Mouse (Mus musculus): ENCODE results near the gene Ackr3. TPM values are rescaled to one million over a fixed set of nuclear protein-coding genes. Genes with fewer than 3 reads are reported as not detected.

Gene Ackr3
- polyA plus RNA-seq, 1 experiment = not detected

DNA sequence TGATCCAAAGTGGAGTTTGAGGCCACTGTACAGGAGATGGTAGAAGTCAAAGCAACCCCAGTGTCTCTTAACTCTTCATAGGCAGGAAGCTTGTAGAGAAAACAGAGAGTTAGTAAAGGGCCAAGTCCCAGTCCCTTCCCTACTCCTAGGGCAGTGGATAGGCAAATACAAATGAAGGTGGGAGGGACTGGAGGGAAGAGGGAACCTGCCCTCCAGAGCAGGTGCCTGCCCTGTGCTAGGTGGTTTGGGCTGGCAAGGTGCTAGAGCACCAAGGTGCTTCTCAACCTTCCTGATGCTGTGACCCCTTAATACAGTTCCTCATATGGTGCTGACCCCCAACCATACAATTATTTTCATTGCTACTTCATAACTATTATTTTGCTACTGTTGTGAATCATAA lies 26.2 kb upstream of the Ackr3 start:
- no peak overlapping the region for H3K4me3 ChIP-seq (ENCODE audit: insufficient read depth, low read depth, low read length)
- TF ChIP-seq POLR2A (IDR thresholded peaks at IDR 0.05; ENCODE audit: insufficient read depth, low read depth, low read length) = no peak
- no peak for TF ChIP-seq CTCF (IDR thresholded peaks at IDR 0.05; ENCODE audit: insufficient read depth, low read depth, low read length)
- H3K27ac ChIP-seq (ENCODE audit: insufficient read depth, low read depth, low read length) = no peak overlapping the region
- peaks cover 9% of the 10 kb centered on the region for H3K4me1 ChIP-seq (ENCODE audit: control insufficient read depth, insufficient read depth, low read length)

DNA sequence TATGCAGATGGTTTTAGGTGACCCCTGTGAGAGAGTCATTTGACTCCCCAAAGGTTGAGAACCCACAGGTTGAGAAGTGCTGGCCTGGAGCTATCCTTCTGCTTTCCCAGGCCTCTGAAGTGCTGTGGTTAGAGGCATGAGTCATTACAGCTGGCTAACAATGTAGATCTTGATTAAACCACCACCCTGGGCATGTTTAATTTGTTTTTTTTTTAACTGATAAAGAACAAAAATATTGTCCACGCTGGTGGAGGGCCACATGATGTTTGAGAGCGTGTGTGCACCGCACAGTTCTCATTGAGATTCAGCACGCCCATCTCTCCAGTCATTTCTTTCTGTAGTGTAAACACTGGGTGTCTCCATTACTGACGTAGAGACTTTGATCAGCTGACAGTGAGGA lies 25.8 kb upstream of the Ackr3 start:
- H3K4me3 ChIP-seq (ENCODE audit: insufficient read depth, low read depth, low read length) = no peak overlapping the region
- no peak overlapping the region for H3K27ac ChIP-seq (ENCODE audit: insufficient read depth, low read depth, low read length)
- WGBS = 79% methylated on average over 5 of the region's 5 CpGs
- H3K4me1 ChIP-seq (ENCODE audit: control insufficient read depth, insufficient read depth, low read length) = peaks cover 9% of the 10 kb centered on the region
- TF ChIP-seq POLR2A (IDR thresholded peaks at IDR 0.05; ENCODE audit: insufficient read depth, low read depth, low read length) = no peak
- no peak for TF ChIP-seq CTCF (IDR thresholded peaks at IDR 0.05; ENCODE audit: insufficient read depth, low read depth, low read length)

DNA sequence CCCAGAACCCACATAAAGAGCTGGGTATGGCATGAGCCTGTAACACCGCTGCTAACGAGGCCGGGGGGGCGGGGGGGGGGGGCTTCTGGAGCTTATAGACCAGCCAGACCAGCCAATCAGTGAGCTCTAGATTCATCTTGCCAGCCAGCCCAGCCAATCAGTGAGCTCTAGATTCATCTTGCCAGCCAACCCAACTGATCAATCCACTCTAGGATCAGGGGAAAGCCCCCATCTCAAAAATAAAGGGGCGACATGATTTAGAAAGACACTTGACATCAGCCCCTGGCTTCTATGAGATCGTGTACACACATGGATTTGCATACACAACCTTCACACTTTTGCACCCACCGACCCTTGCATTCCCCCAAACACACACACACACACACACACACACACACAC lies 23.3 kb upstream of the Ackr3 start:
- Histone ChIP-seq H3K4me3 (ENCODE audit: insufficient read depth, low read depth, low read length) (no peak overlapping the region), H3K27ac (ENCODE audit: insufficient read depth, low read depth, low read length) (no peak overlapping the region), H3K4me1 (ENCODE audit: control insufficient read depth, insufficient read depth, low read length) (0 out of 2 replicates have a peak, but pooled peaks cover 2% of the 10 kb centered on the region)
- WGBS = 74% methylated on average over 7 of the region's 7 CpGs
- TF ChIP-seq POLR2A (IDR thresholded peaks at IDR 0.05; ENCODE audit: insufficient read depth, low read depth, low read length) = no peak
- no peak for TF ChIP-seq CTCF (IDR thresholded peaks at IDR 0.05; ENCODE audit: insufficient read depth, low read depth, low read length)

DNA sequence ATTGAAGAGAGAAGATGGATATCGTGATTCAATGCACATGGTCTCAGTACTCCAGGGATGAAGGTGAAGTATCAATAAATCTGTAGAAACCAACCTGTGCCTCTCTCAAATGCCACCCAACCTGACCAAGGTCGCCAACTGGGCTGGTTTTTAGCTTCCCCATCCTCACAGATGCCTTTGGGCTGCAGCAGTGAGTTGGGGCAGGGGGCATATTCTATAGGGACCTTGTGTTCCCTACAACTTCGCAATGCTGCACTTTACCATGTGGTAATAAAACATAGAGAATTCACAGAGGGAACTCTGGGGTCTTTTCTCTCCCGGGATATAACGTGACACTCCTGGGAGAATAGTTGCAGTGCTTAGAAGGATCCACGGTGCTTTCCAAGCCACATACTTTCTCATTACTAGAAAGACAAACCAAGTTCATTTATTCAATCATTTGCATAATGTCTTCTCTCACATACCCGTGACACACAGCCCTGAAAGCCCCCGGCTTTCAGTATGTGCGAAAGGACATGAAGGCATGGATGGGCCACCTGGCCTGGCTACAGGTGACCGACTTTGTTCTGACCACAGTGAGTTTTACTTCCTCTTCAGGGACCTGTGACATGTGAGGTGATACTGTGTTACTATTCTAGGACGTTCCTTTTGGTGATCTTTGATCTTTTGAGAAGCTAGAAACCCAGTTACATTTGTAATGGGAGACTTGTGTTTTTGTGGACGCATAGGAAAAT lies 22.6 kb upstream of the Ackr3 start:
- no peak overlapping the region for H3K27ac ChIP-seq (ENCODE audit: insufficient read depth, low read depth, low read length)
- TF ChIP-seq CTCF (IDR thresholded peaks at IDR 0.05; ENCODE audit: insufficient read depth, low read depth, low read length) (no peak), POLR2A (IDR thresholded peaks at IDR 0.05; ENCODE audit: insufficient read depth, low read depth, low read length) (no peak)
- 87% methylated on average over 12 of the region's 12 CpGs for WGBS
- 0 out of 2 replicates have a peak, but pooled peaks cover 2% of the 10 kb centered on the region for H3K4me1 ChIP-seq (ENCODE audit: control insufficient read depth, insufficient read depth, low read length)
- H3K4me3 ChIP-seq (ENCODE audit: insufficient read depth, low read depth, low read length) = no peak overlapping the region

DNA sequence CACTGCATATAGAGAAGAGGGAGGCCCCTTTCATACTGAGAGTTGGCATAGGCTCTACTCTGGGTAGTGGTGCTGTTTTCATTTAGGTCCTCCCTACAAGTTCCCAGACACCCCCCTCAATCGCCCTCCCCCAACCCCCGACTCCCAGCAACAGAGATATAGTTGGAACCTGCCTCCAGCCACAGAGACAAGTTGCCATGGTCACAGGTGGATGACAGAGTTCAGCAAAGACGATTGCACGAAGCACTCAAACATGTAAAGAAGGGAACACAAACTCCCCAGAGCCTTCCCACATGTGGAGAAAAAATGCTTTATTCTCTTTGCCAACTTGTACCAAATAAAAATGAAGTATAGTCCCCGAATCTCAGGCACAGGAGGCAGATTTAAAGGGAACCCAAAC lies 21.3 kb upstream of the Ackr3 start:
- TF ChIP-seq CTCF (IDR thresholded peaks at IDR 0.05; ENCODE audit: insufficient read depth, low read depth, low read length) (no peak), POLR2A (IDR thresholded peaks at IDR 0.05; ENCODE audit: insufficient read depth, low read depth, low read length) (no peak)
- Histone ChIP-seq H3K4me3 (ENCODE audit: insufficient read depth, low read depth, low read length) (no peak overlapping the region), H3K4me1 (ENCODE audit: control insufficient read depth, insufficient read depth, low read length) (no peaks in the 10 kb centered on the region), H3K27ac (ENCODE audit: insufficient read depth, low read depth, low read length) (no peak overlapping the region)
- 50% methylated on average over 5 of the region's 5 CpGs for WGBS

DNA sequence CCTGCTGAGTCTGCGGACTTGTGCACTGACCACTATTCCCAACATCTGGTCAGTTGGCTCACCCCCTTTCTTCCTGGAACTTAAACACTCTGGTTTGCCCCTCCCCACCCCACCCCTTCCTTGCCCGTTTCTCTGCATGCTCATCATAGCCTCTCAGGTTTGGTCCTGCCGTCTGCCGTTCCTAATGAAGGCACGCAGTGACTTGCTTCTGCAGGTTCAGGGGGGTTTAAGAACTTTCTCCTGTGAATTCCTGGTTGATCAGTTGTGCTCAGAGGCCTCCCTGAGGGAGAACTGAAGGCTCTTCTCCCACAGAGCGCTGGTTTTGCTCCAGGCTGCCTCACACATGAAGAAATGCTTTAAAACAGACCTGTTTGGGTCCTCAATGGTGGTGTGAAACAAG lies 20.2 kb upstream of the Ackr3 start:
- WGBS = 85% methylated on average over 6 of the region's 6 CpGs
- no peaks in the 10 kb centered on the region for H3K4me1 ChIP-seq (ENCODE audit: control insufficient read depth, insufficient read depth, low read length)
- H3K27ac ChIP-seq (ENCODE audit: insufficient read depth, low read depth, low read length) = no peak overlapping the region
- TF ChIP-seq CTCF (IDR thresholded peaks at IDR 0.05; ENCODE audit: insufficient read depth, low read depth, low read length) (no peak), POLR2A (IDR thresholded peaks at IDR 0.05; ENCODE audit: insufficient read depth, low read depth, low read length) (no peak)
- H3K4me3 ChIP-seq (ENCODE audit: insufficient read depth, low read depth, low read length) = no peak overlapping the region

DNA sequence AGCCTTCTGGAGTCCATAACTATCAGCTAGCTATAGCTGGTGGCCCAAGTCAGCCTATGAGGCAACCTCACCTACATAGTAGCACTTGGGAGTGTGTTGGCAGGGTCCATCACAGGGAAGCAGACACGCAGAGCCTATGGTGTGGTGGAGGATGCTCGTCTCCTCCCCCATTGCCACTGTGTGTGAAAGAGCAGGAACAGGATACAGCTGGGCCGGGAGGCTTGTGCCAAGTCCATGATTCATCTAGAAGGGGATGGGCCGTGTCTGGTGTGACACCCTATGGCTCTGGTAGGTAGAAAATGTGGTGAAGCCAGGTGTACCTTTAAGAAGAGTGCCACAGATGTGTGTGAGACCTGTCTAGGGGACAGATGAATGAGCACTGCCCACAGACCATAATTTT lies 17.6 kb upstream of the Ackr3 start:
- TF ChIP-seq CTCF (IDR thresholded peaks at IDR 0.05; ENCODE audit: insufficient read depth, low read depth, low read length) (no peak), POLR2A (IDR thresholded peaks at IDR 0.05; ENCODE audit: insufficient read depth, low read depth, low read length) (no peak)
- no peak overlapping the region for H3K27ac ChIP-seq (ENCODE audit: insufficient read depth, low read depth, low read length)
- H3K4me3 ChIP-seq (ENCODE audit: insufficient read depth, low read depth, low read length) = no peak overlapping the region
- H3K4me1 ChIP-seq (ENCODE audit: control insufficient read depth, insufficient read depth, low read length) = no peaks in the 10 kb centered on the region
- WGBS = 75% methylated on average over 4 of the region's 4 CpGs

DNA sequence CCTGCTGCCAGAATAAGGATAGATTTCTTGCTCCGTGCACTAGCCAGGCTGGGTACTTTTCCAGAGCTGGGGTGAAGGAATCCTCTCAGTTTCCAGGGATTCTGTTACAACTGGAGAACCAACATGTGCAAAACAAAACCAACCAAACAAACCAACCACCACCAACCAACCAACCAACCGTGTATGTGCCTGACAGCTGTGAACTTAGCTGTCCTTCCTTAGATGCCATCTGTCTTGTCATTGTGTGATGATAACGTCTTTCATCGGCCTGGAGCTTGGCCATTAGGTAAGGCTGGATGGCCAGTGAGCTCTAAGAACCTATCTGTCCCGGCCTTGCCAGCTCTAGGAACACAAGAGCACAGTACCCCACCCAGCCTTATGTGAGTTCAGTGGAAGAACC lies 16.9 kb upstream of the Ackr3 start:
- H3K4me1 ChIP-seq (ENCODE audit: control insufficient read depth, insufficient read depth, low read length) = no peaks in the 10 kb centered on the region
- no peak overlapping the region for H3K27ac ChIP-seq (ENCODE audit: insufficient read depth, low read depth, low read length)
- H3K4me3 ChIP-seq (ENCODE audit: insufficient read depth, low read depth, low read length) = no peak overlapping the region
- TF ChIP-seq POLR2A (IDR thresholded peaks at IDR 0.05; ENCODE audit: insufficient read depth, low read depth, low read length) (no peak), CTCF (IDR thresholded peaks at IDR 0.05; ENCODE audit: insufficient read depth, low read depth, low read length) (no peak)
- WGBS = 97% methylated on average over 5 of the region's 5 CpGs

DNA sequence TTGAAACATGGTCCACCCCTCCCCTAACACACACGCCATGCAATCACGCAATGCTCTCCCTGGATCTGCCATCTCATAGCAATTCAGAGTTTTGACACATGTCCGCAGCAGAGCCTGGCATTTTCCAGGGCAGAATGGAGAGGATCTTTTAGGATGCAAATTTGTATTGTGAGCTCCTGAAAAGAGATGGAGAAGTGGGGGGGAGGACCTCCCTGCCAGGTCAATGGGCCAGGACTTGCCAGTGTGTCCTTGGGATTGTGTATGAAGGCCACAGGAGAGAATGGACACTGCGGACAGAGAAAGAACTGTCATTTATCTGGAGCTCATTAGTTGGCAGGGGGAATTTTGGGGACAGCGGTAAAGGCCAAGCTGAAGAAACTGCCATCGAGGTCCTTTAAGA lies 14.7 kb upstream of the Ackr3 start:
- whole genome bisulfite sequencing = 78% methylated on average over 6 of the region's 6 CpGs
- TF ChIP-seq POLR2A (IDR thresholded peaks at IDR 0.05; ENCODE audit: insufficient read depth, low read depth, low read length) = no peak
- no peak for TF ChIP-seq CTCF (IDR thresholded peaks at IDR 0.05; ENCODE audit: insufficient read depth, low read depth, low read length)
- H3K4me3 ChIP-seq (ENCODE audit: insufficient read depth, low read depth, low read length) = no peak overlapping the region

More for the DNA sequence above, 14.7 kb upstream of the Ackr3 start:
- no peak overlapping the region for H3K27ac ChIP-seq (ENCODE audit: insufficient read depth, low read depth, low read length)
- H3K4me1 ChIP-seq (ENCODE audit: control insufficient read depth, insufficient read depth, low read length) = no peaks in the 10 kb centered on the region
